Mouse (Mus musculus) limb, embryonic 14.5 days (tissue): ENCODE results near the gene Pcnx. TPM values are rescaled to one million over a fixed set of nuclear protein-coding genes. Genes with fewer than 3 reads are reported as not detected.
A peak's percentile ranks its signal among the peaks of the same experiment; 100 is the strongest.

ENCODE experiments used
- ATAC-seq: fragments of 200-750 bp; cut with Nextera tagmentation; 2 replicates; pipeline ENCODE4 v1.8.0; 2017; ENCODE audit warnings: low read depth, moderate number of reproducible peaks, moderate TSS enrichment; ENCODE audit not compliant: low FRiP score
- DNase-seq: peaks from one replicate; pipeline ENCODE4 v3.0.0-alpha.2; 2015; ENCODE audit warnings: low spot score
- H3K27ac ChIP-seq: fragments of 300-500 bp; sonication (generic); replicated peaks from 2 replicates; pipeline ENCODE4 v1.5.1; 2014; ENCODE audit warnings: low read depth, mild to moderate bottlenecking, low read length, moderate library complexity, mixed read lengths
- H3K27me3 ChIP-seq: fragments of 300-500 bp; sonication (generic); 2 replicates; pipeline ENCODE4 v1.6.1; 2014; ENCODE audit warnings: low read length, mixed read lengths; ENCODE audit not compliant: control insufficient read depth, insufficient read depth
- H3K36me3 ChIP-seq: fragments of 300-500 bp; sonication (generic); 2 replicates; pipeline ENCODE4 v1.6.1; 2014; ENCODE audit warnings: mild to moderate bottlenecking, low read length, moderate library complexity, mixed read lengths; ENCODE audit not compliant: control insufficient read depth, insufficient read depth
- H3K4me1 ChIP-seq: fragments of 300-500 bp; sonication (generic); 2 replicates; pipeline ENCODE4 v1.6.1; 2014; ENCODE audit warnings: antibody characterized with exemption, low read length, mixed read lengths; ENCODE audit not compliant: control insufficient read depth, insufficient read depth
- H3K4me2 ChIP-seq: fragments of 300-500 bp; sonication (generic); replicated peaks from 2 replicates; pipeline ENCODE4 v1.6.1; 2014; ENCODE audit warnings: low read depth, mild to moderate bottlenecking, low read length, moderate library complexity; ENCODE audit not compliant: severe bottlenecking
- H3K4me3 ChIP-seq: fragments of 300-500 bp; sonication (generic); replicated peaks from 2 replicates; pipeline ENCODE4 v1.5.1; 2014; ENCODE audit warnings: low read length
- H3K9ac ChIP-seq: fragments of 300-500 bp; sonication (generic); 2 replicates; pipeline ENCODE4 v1.6.1; 2014; ENCODE audit warnings: mild to moderate bottlenecking, low read depth, low read length, moderate library complexity; ENCODE audit not compliant: severe bottlenecking
- H3K9me3 ChIP-seq: fragments of 300-500 bp; sonication (generic); 2 replicates; pipeline ENCODE4 v1.6.1; 2016; ENCODE audit warnings: low read length; ENCODE audit not compliant: control insufficient read depth
- POLR2A ChIP-seq: fragments of 200-500 bp; IDR thresholded peaks from 2 replicates; pipeline ENCODE4 v1.8.0; 2012; ENCODE audit warnings: inconsistent platforms, mild to moderate bottlenecking, moderate library complexity, borderline replicate concordance; ENCODE audit not compliant: insufficient read depth, insufficient read length; ENCODE audit errors: extremely low read depth
- WGBS: fragments of 180-500 bp; shearing (Covaris S2); extraction: QIAGEN DNeasy Blood & Tissue Kit; methylation state at CpG from one replicate; pipeline ENCODE4 v1.1.7; 2014; 5-methylcytosine and 5-hydroxymethylcytosine counted together
- polyA plus RNA-seq, 2 experiments: library from polyadenylated mRNA; depleted of rRNA in 1 of 2; stranded (reverse) in 1 of 2; unstranded in 1 of 2; fragments of >200 nt; fragmentation: Nextera tagmentation in 1 of 2; extraction: Ambion mirVana in 1 of 2; gene quantifications; 2 replicates each; pipeline versions ENCODE4 v1.2.1 to v1.2.3; 2012 to 2014

Gene Pcnx
- polyA plus RNA-seq, 2 experiments, result 18.4 to 36.6 TPM

DNA sequence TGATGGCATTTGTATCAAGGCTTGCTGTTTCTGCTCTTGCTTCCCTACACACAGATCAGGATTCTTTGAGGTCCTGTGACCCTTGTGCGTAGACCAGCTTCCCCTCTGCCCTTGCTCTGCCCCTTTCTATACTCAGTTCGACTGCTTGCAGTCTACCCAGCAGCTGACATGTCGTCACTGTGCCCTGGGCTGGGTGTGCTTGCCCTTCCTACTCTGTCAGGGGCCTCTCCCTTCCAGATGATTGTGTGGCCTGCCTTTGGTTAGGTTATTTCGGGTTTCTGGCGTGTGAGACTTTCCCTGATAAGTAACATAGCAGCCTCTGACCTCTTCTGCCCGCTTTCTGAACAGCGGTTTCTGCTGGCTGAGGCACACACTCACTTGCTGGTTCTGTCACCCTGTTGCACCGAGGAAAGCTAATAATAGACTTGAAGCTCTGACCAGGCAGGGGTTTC lies 2.6 kb downstream of the Pcnx start:
- H3K4me1 ChIP-seq, result peaks cover 25% of the 10 kb centered on the region
- no peak for TF ChIP-seq POLR2A
- peak overlapping the region; percentile 93; the same call in 1 of the 2 replicates for H3K9ac ChIP-seq
- 44% methylated on average over 8 of the region's 8 CpGs for WGBS
- peak overlapping the region; percentile 97; the same call in 1 of the 2 replicates for H3K4me3 ChIP-seq
- DNase-seq (no peak), ATAC-seq (no peak)
- peak overlapping the region; percentile 67 for H3K4me2 ChIP-seq
- no peaks in the 10 kb centered on the region for H3K36me3 ChIP-seq
- H3K27me3 ChIP-seq, result no peaks in the 10 kb centered on the region
- no peaks in the 10 kb centered on the region for H3K9me3 ChIP-seq
- no peak overlapping the region for H3K27ac ChIP-seq

DNA sequence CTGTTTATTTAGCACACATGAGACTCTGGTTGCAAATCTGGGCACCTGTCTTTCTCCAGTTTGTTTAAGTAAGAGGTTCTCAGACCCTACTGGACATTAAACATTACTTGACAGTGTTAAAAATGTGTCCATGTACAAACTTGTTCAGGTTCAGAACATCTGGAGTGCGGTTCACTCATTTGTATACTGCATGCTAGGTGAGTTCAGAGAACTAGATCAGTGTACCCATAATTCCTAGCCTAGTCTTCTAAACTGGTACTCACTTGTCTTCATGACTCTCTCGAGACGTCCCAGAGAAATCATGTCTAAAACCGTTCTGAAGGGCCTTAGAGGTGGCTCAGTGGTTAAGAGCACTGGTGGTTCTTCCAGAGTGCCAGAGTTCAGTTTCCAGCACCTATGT lies 4.1 kb downstream of the Pcnx start:
- Histone ChIP-seq H3K9me3 (no peaks in the 10 kb centered on the region), H3K9ac (no peak overlapping the region), H3K36me3 (no peaks in the 10 kb centered on the region), H3K4me2 (no peak overlapping the region), H3K27me3 (no peaks in the 10 kb centered on the region), H3K27ac (no peak overlapping the region), H3K4me3 (no peak overlapping the region), H3K4me1 (peaks cover 18% of the 10 kb centered on the region)
- WGBS, result 80% methylated on average over 4 of the region's 4 CpGs
- no peak for TF ChIP-seq POLR2A
- no peak for ATAC-seq
- no peak for DNase-seq

DNA sequence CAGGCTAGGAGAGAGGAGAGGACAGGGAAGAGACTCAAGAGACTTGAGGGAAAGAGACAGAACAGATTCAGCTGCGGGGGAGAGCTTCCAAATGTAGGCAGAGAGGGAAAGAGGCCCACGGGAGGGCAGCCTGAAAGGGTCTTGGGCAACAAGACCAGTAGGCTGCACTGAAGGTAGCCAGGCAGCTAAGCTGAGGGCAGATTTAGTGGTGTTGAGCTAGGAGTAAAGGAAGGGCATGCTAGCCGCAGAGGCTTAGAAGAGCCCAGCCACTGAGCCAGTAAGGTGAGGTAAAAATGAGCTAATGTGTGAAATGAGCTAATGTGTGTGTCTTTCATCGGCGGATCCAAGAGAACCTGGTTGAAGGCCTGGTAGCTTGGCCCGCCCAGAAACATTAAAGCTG lies 5.4 kb downstream of the Pcnx start:
- Histone ChIP-seq H3K27ac (no peak overlapping the region), H3K4me1 (peaks cover 14% of the 10 kb centered on the region), H3K9ac (no peak overlapping the region), H3K4me2 (no peak overlapping the region), H3K4me3 (no peak overlapping the region), H3K27me3 (no peaks in the 10 kb centered on the region), H3K36me3 (no peaks in the 10 kb centered on the region), H3K9me3 (no peaks in the 10 kb centered on the region)
- DNase-seq (no peak), ATAC-seq (no peak)
- TF ChIP-seq POLR2A, result no peak
- WGBS, result 83% methylated on average over 6 of the region's 6 CpGs

DNA sequence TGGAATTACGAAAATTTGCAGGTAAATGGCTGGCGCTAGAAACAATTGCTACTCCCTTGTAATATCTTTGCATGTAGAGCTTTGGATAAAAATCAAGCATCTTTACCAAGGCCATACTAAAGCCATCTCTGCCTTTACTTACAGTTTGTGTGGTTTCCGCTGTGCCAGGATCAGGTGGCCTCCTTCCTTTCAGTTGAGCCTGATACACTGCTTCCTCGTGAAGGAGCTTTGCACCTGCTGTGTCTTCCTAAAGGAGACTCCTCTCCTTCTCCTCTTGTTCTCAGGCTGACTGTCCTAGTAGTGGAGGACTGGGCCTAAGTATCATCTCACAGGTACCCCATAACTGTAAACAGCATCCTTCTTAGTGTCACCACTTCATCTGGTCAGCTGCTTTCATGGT lies 7.5 kb downstream of the Pcnx start:
- Histone ChIP-seq H3K27ac (no peak overlapping the region), H3K4me1 (peaks cover 8% of the 10 kb centered on the region), H3K27me3 (no peaks in the 10 kb centered on the region), H3K36me3 (no peaks in the 10 kb centered on the region), H3K4me3 (no peak overlapping the region), H3K9ac (no peak overlapping the region), H3K4me2 (no peak overlapping the region), H3K9me3 (no peaks in the 10 kb centered on the region)
- WGBS, result 80% methylated on average over 4 of the region's 4 CpGs
- no peak for ATAC-seq
- no peak for TF ChIP-seq POLR2A
- DNase-seq, result no peak

DNA sequence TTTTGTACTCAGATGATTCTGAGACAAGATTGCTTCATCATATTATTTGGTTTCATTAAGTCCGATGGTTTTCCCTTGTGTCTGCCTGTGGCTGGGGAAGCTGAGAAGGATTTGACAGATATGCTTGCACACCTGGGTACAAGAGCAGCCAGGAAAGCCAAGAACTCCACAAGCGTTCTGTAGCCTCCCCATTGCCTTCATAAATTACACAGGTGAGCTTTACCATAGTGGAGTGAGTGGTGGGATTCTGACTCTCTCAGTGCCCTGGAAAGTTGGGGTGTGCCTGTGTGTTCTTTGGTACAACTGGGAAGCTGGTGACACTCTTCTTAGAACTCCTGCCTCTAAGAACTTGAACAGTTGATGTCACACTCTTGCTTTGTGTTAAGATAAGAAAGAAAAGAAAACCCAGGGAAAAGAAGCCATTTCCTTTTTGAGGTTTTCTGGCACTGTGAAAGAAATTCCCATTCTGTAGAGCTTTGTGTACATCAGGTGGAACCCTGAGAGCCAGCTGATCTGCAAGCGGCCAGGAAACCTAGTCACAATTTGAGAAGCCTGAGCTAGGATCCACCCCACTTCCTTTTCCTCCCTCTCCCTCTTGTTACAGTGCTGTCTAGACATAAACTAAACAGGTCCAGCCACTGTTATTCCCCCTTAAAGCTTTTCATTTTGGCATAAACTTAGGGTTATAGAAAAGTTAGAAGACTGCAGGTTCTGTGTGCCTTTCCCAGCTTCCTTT lies 9.6 kb downstream of the Pcnx start:
- Histone ChIP-seq H3K4me1 (0 out of 2 replicates have a peak, but pooled peaks cover 4% of the 10 kb centered on the region), H3K9ac (no peak overlapping the region), H3K4me3 (no peak overlapping the region), H3K9me3 (no peaks in the 10 kb centered on the region), H3K4me2 (no peak overlapping the region), H3K27me3 (no peaks in the 10 kb centered on the region), H3K36me3 (no peaks in the 10 kb centered on the region), H3K27ac (no peak overlapping the region)
- WGBS, result 63% methylated on average over 3 of the region's 3 CpGs
- no peak for TF ChIP-seq POLR2A
- ATAC-seq (no peak), DNase-seq (no peak)
